Mouse (Mus musculus) heart, embryonic 14.5 days (tissue): ENCODE results near the gene Gm20873. TPM values are rescaled to one million over a fixed set of nuclear protein-coding genes. Genes with fewer than 3 reads are reported as not detected.
"Not testable (repeated sequence)": the region's sequence is repeated elsewhere in the genome, so short reads cannot be mapped to it uniquely, and the experiment has no call there.

Source experiments
- ATAC-seq: fragments of 200-750 bp; cut with Nextera tagmentation; 2 replicates; pipeline ENCODE4 v1.8.0; 2017; ENCODE audit warnings: low read depth, moderate TSS enrichment; ENCODE audit not compliant: insufficient number of reproducible peaks, insufficient read depth, low FRiP score
- H3K27ac ChIP-seq, 2 experiments: fragments of 200-500 bp in 1 of 2; fragments of 300-500 bp in 1 of 2; sonication (generic) in 1 of 2; replicated peaks in 1 of 2; 2 replicates each; pipeline ENCODE4 v1.5.1; 2012 to 2014; ENCODE audit warnings: low read depth in 2 of 2, low read length in 2 of 2, control low read depth in 1 of 2, mild to moderate bottlenecking in 1 of 2, mixed read lengths in 1 of 2; ENCODE audit not compliant: control insufficient read depth in 1 of 2, insufficient read depth in 1 of 2
- H3K27me3 ChIP-seq: fragments of 300-500 bp; sonication (generic); 2 replicates; pipeline ENCODE4 v1.6.1; 2014; ENCODE audit warnings: mild to moderate bottlenecking, low read length, control low read depth; ENCODE audit not compliant: control insufficient read depth, insufficient read depth
- H3K36me3 ChIP-seq: fragments of 300-500 bp; sonication (generic); 2 replicates; pipeline ENCODE4 v1.6.1; 2014; ENCODE audit warnings: mild to moderate bottlenecking, control low read depth, low read length, mixed read lengths; ENCODE audit not compliant: control insufficient read depth, insufficient read depth
- H3K4me1 ChIP-seq, 2 experiments: fragments of 200-500 bp in 1 of 2; fragments of 300-500 bp in 1 of 2; sonication (generic) in 1 of 2; 2 replicates each; pipeline ENCODE4 v1.6.1; 2012 to 2014; ENCODE audit warnings: low read length in 2 of 2, control low read depth in 1 of 2, mixed read lengths in 1 of 2; ENCODE audit not compliant: control insufficient read depth in 2 of 2, insufficient read depth in 2 of 2
- H3K4me2 ChIP-seq: fragments of 300-500 bp; sonication (generic); 2 replicates; pipeline ENCODE4 v1.6.1; 2014; ENCODE audit warnings: mild to moderate bottlenecking, low read length
- H3K4me3 ChIP-seq, 2 experiments: fragments of 200-500 bp in 1 of 2; fragments of 300-500 bp in 1 of 2; sonication (generic) in 1 of 2; 2 replicates each; pipeline ENCODE4 v1.5.1; 2012 to 2014; ENCODE audit warnings: low read length in 2 of 2, mild to moderate bottlenecking in 2 of 2, control low read depth in 1 of 2, low read depth in 1 of 2, moderate library complexity in 1 of 2; ENCODE audit not compliant: control insufficient read depth in 1 of 2, insufficient read depth in 1 of 2
- H3K9ac ChIP-seq: fragments of 300-500 bp; sonication (generic); 2 replicates; pipeline ENCODE4 v1.6.1; 2014; ENCODE audit warnings: mild to moderate bottlenecking, low read length
- H3K9me3 ChIP-seq: fragments of 300-500 bp; sonication (generic); 2 replicates; pipeline ENCODE4 v1.6.1; 2016; ENCODE audit warnings: low read length, control low read depth; ENCODE audit not compliant: control insufficient read depth
- WGBS: fragments of 180-500 bp; shearing (Covaris S2); extraction: QIAGEN DNeasy Blood & Tissue Kit; methylation state at CpG from one replicate; pipeline ENCODE4 v1.1.7; 2014; 5-methylcytosine and 5-hydroxymethylcytosine counted together
- polyA plus RNA-seq: library from polyadenylated mRNA; unstranded; fragments of >200 nt; fragmentation: Nextera tagmentation; extraction: Ambion mirVana; gene quantifications from 2 replicates; pipeline ENCODE4 v1.2.1, GENCODE M21; 2014

The Gm20873 gene
- not detected in 2 replicates for polyA plus RNA-seq

GRCm38 (mm10) chrY:6266798-6267197, at the start of gene Gm20873:
Gene Gm20873 (plus strand): TSS chrY:6267098.
- not testable (repeated sequence) for ATAC-seq, H3K36me3 ChIP-seq, H3K27me3 ChIP-seq, H3K4me1 ChIP-seq, H3K9ac ChIP-seq, H3K27ac ChIP-seq, H3K4me3 ChIP-seq, H3K4me2 ChIP-seq, H3K9me3 ChIP-seq

GRCm38 (mm10) chrY:6237895-6238294, 29.0 kb upstream of the Gm20873 start, which contains the start of gene Gm21746:
Gene Gm21746 (minus strand): TSS chrY:6237995.
- ATAC-seq, H3K4me3 ChIP-seq, H3K36me3 ChIP-seq, H3K27ac ChIP-seq, H3K9ac ChIP-seq, H3K9me3 ChIP-seq, H3K27me3 ChIP-seq, H3K4me1 ChIP-seq, H3K4me2 ChIP-seq: not testable (repeated sequence)
- WGBS, result 69% methylated on average over 2 of the region's 3 CpGs

Other genes starting within 250 kb of the Gm20873 start
- not detected in 2 replicates for gene Gm21746, start 29.1 kb upstream of the Gm20873 start, polyA plus RNA-seq